16 mouse cellular contexts compared by ENCODE assay signal in genomic region chr16:95860111-95860510, GRCm38 (mm10).
DNase-seq lines count a peak whose midpoint lies in the region; ATAC-seq and TF ChIP-seq lines count a peak whose summit lies in the region.
"Had no signal": no experiment of that assay in that cellular context is flagged by ENCODE, and none has a peak within 500 bp of the region (broad histone marks: within the 10 kb centered on the region; RNA-seq: fewer than 3 reads in every experiment).

No protein-coding gene starts in this region.

- H3K4me1 ChIP-seq in heart, embryonic 15.5 days (replicated peaks), result peaks cover 32% of the 10 kb centered on the region
- no peaks in the 10 kb centered on the region for H3K4me1 ChIP-seq in intestine, embryonic 15.5 days (replicated peaks)
- 0 out of 2 replicates have a peak, but pooled peaks cover 1% of the 10 kb centered on the region for H3K4me1 ChIP-seq in stomach, embryonic 16.5 days (ENCODE audit: control insufficient read depth, insufficient read depth, low read length)
- H3K4me1 ChIP-seq: neural tube, embryonic 12.5 days had no signal

- no peak for ATAC-seq in heart, embryonic 15.5 days (replicated peaks; ENCODE audit: insufficient number of reproducible peaks, insufficient read depth, low FRiP score, low read depth)
- ATAC-seq in intestine, embryonic 15.5 days, result peak; percentile 18; the same call in 1 of the 2 replicates
- no peak for ATAC-seq in stomach, embryonic 16.5 days (ENCODE audit: insufficient read depth, low FRiP score)

- no peak overlapping the region for H3K4me2 ChIP-seq in heart, embryonic 15.5 days
- H3K4me2 ChIP-seq in intestine, embryonic 15.5 days (replicated peaks), result no peak overlapping the region
- H3K4me2 ChIP-seq in stomach, embryonic 16.5 days (ENCODE audit: low read depth, low read length), result no peak overlapping the region
- H3K4me2 ChIP-seq: embryonic facial prominence, embryonic 13.5 days; hindbrain, embryonic 12.5 days; neural tube, embryonic 12.5 days had no signal

- peak overlapping the region; percentile 77 for H3K27ac ChIP-seq in heart, embryonic 15.5 days
- no peak overlapping the region for H3K27ac ChIP-seq in intestine, embryonic 15.5 days
- peak overlapping the region; percentile 49; the same call in 1 of the 2 replicates for H3K27ac ChIP-seq in stomach, embryonic 16.5 days (ENCODE audit: low read length)
- H3K27ac ChIP-seq in layer of hippocampus, adult 2 months, result no peak overlapping the region
- H3K27ac ChIP-seq: embryonic facial prominence, embryonic 13.5 days; hindbrain, embryonic 12.5 days; liver, embryonic 14.5 days; neural tube, embryonic 12.5 days had no signal

- no peak for DNase-seq in heart, adult 18-20 months
- DNase-seq in testis, postnatal 10 days (ENCODE audit: low spot score), result peak; percentile 40
- no peak for DNase-seq in testis, postnatal 14 days (ENCODE audit: low spot score)
- no peak for DNase-seq in layer of hippocampus, adult 2 months (ENCODE audit: low spot score in 2 of 2)
- DNase-seq: adrenal gland, adult 2 months; cerebellum, adult 2 months; gastrocnemius, postnatal 25 days; kidney, adult 11 months; right cerebral cortex, postnatal 25 days had no signal

- H3K9ac ChIP-seq in heart, embryonic 15.5 days, result no peak overlapping the region
- H3K9ac ChIP-seq in intestine, embryonic 15.5 days, result no peak overlapping the region
- no peak overlapping the region for H3K9ac ChIP-seq in stomach, embryonic 16.5 days (ENCODE audit: low read length)
- H3K9ac ChIP-seq: embryonic facial prominence, embryonic 13.5 days; hindbrain, embryonic 12.5 days; liver, embryonic 14.5 days; neural tube, embryonic 12.5 days had no signal

- 74% methylated on average over 5 of the region's 5 CpGs for WGBS in heart, embryonic 15.5 days
- 58% methylated on average over 5 of the region's 5 CpGs for WGBS in intestine, embryonic 15.5 days
- 60% methylated on average over 5 of the region's 5 CpGs for WGBS in stomach, embryonic 16.5 days

- no peak for TF ChIP-seq CTCF in layer of hippocampus, adult 2 months (conservative IDR thresholded peaks at IDR 0.05)

- H3K36me3 ChIP-seq in heart, embryonic 15.5 days, result no peaks in the 10 kb centered on the region
- H3K36me3 ChIP-seq in intestine, embryonic 15.5 days, result no peaks in the 10 kb centered on the region
- H3K36me3 ChIP-seq in stomach, embryonic 16.5 days (ENCODE audit: control insufficient read depth, insufficient read depth, low read length), result no peaks in the 10 kb centered on the region
- H3K36me3 ChIP-seq: embryonic facial prominence, embryonic 13.5 days; hindbrain, embryonic 12.5 days; neural tube, embryonic 12.5 days had no signal

- H3K27me3 ChIP-seq in heart, embryonic 15.5 days, result no peaks in the 10 kb centered on the region
- H3K27me3 ChIP-seq in intestine, embryonic 15.5 days (replicated peaks), result no peaks in the 10 kb centered on the region
- H3K27me3 ChIP-seq in stomach, embryonic 16.5 days (ENCODE audit: control insufficient read depth, insufficient read depth, low read length), result no peaks in the 10 kb centered on the region
- H3K27me3 ChIP-seq: embryonic facial prominence, embryonic 13.5 days; hindbrain, embryonic 12.5 days; neural tube, embryonic 12.5 days had no signal

- H3K4me3 ChIP-seq in heart, embryonic 15.5 days, result no peak overlapping the region
- no peak overlapping the region for H3K4me3 ChIP-seq in intestine, embryonic 15.5 days (replicated peaks)
- H3K4me3 ChIP-seq in stomach, embryonic 16.5 days (replicated peaks; ENCODE audit: low read length), result no peak overlapping the region
- H3K4me3 ChIP-seq in layer of hippocampus, adult 2 months, result no peak overlapping the region
- H3K4me3 ChIP-seq: embryonic facial prominence, embryonic 13.5 days; hindbrain, embryonic 12.5 days; neural tube, embryonic 12.5 days had no signal

- no peaks in the 10 kb centered on the region for H3K9me3 ChIP-seq in heart, embryonic 15.5 days (replicated peaks)
- H3K9me3 ChIP-seq in intestine, embryonic 15.5 days, result no peaks in the 10 kb centered on the region
- no peaks in the 10 kb centered on the region for H3K9me3 ChIP-seq in stomach, embryonic 16.5 days (replicated peaks; ENCODE audit: control insufficient read depth, low read length)
- H3K9me3 ChIP-seq: embryonic facial prominence, embryonic 13.5 days; hindbrain, embryonic 12.5 days; neural tube, embryonic 12.5 days had no signal

Comparison
In these comparisons a context has a peak if more than half of its experiments do, and no peak if none do; other contexts are left out.
1. H3K27ac ChIP-seq: peak in heart, embryonic 15.5 days (single experiment) and stomach, embryonic 16.5 days (single experiment); none in intestine, embryonic 15.5 days (single experiment) and layer of hippocampus, adult 2 months (single experiment).